ENCODE assay signal across 14 mouse cellular contexts in the genomic region with DNA sequence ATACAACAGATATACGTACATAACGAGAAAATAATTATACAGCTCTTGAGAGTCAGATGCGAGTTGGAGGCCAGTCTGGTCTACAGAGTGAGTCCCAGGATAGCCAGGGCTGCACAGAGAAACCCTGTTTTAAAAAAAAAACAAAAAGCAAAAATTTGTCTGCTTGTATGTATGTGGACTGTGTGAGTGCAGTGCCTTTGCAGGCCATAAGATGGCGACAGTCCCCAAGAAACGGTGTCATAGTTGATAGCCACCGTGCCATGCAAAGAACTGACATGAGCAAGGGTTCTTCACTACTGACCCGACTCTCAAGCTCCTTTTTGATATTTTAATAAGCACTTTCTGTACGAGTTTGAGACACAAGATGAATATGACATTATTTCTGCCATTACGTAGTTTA. TPM values are rescaled to one million over a fixed set of nuclear protein-coding genes. Genes with fewer than 3 reads are reported as not detected.
DNase-seq lines count a peak whose midpoint lies in the region; ATAC-seq and TF ChIP-seq lines count a peak whose summit lies in the region.
"Had no signal": no experiment of that assay in that cellular context is flagged by ENCODE, and none has a peak within 500 bp of the region (broad histone marks: within the 10 kb centered on the region; RNA-seq: fewer than 3 reads in every experiment).

No protein-coding gene starts in this region.

- H3K36me3 ChIP-seq in kidney, adult 2 months (ENCODE audit: control insufficient read depth, insufficient read depth, low read length): no peaks in the 10 kb centered on the region; the same call in 1 of the 2 replicates
- H3K36me3 ChIP-seq in kidney, embryonic 14.5 days (ENCODE audit: control insufficient read depth, insufficient read depth, low read length): peaks cover 38% of the 10 kb centered on the region

- H3K4me1 ChIP-seq in kidney, adult 2 months (ENCODE audit: control insufficient read depth, insufficient read depth, low read length): no peaks in the 10 kb centered on the region
- H3K4me1 ChIP-seq in kidney, embryonic 14.5 days (ENCODE audit: control insufficient read depth, insufficient read depth, low read length): no peaks in the 10 kb centered on the region
- H3K4me1 ChIP-seq: forebrain, embryonic 13.5 days; heart, embryonic 15.5 days; stomach, embryonic 15.5 days had no signal

- no peak overlapping the region for H3K27ac ChIP-seq in kidney, adult 2 months (ENCODE audit: insufficient read depth, low read depth, low read length)
- H3K27ac ChIP-seq in kidney, embryonic 14.5 days (ENCODE audit: low read depth, low read length): no peak overlapping the region
- H3K27ac ChIP-seq: forebrain, embryonic 13.5 days; heart, embryonic 15.5 days; macrophage; stomach, embryonic 15.5 days had no signal

- no peak for DNase-seq in kidney, adult 2 months
- DNase-seq in thymus, postnatal 4 days: peak; percentile 15
- no peak for DNase-seq in thymus, adult 18-20 months
- DNase-seq in ZHBTc4 (ENCODE audit: low read depth, low spot score): peak; percentile 67
- DNase-seq in kidney, postnatal 14 days: no peak
- no peak for DNase-seq in embryo, embryonic 11 days
- DNase-seq: cerebellum, postnatal 25 days; gastrocnemius, postnatal 25 days had no signal

- 98% methylated on average over 9 of the region's 9 CpGs for WGBS in kidney, adult 2 months
- WGBS in kidney, embryonic 14.5 days: 96% methylated on average over 9 of the region's 9 CpGs

- H3K4me2 ChIP-seq in kidney, embryonic 14.5 days (replicated peaks; ENCODE audit: low read depth, low read length): no peak overlapping the region
- H3K4me2 ChIP-seq: forebrain, embryonic 13.5 days; heart, embryonic 15.5 days; stomach, embryonic 15.5 days had no signal

- no peak for ATAC-seq in kidney, embryonic 14.5 days (ENCODE audit: low FRiP score, low TSS enrichment)
- ATAC-seq: forebrain, embryonic 13.5 days; hindbrain, embryonic 16.5 days had no signal

- no peak overlapping the region for H3K9ac ChIP-seq in kidney, embryonic 14.5 days (ENCODE audit: low read depth, low read length)
- H3K9ac ChIP-seq: forebrain, embryonic 13.5 days; heart, embryonic 15.5 days; stomach, embryonic 15.5 days had no signal

- no peak overlapping the region for H3K4me3 ChIP-seq in kidney, adult 2 months (ENCODE audit: insufficient read depth, low read depth, low read length)
- no peak overlapping the region for H3K4me3 ChIP-seq in kidney, embryonic 14.5 days (ENCODE audit: low read length)
- H3K4me3 ChIP-seq: forebrain, embryonic 13.5 days; heart, embryonic 15.5 days; stomach, embryonic 15.5 days had no signal

- no peaks in the 10 kb centered on the region for H3K27me3 ChIP-seq in kidney, adult 2 months (replicated peaks; ENCODE audit: control insufficient read depth, insufficient read depth, low read length)
- H3K27me3 ChIP-seq in kidney, embryonic 14.5 days (ENCODE audit: control insufficient read depth, insufficient read depth, low read length): no peaks in the 10 kb centered on the region
- H3K27me3 ChIP-seq: forebrain, embryonic 13.5 days; heart, embryonic 15.5 days; stomach, embryonic 15.5 days had no signal

- H3K9me3 ChIP-seq in kidney, embryonic 14.5 days (ENCODE audit: control insufficient read depth, low read length): peaks cover 4% of the 10 kb centered on the region; the same call in 1 of the 2 replicates
- H3K9me3 ChIP-seq: forebrain, embryonic 13.5 days; heart, embryonic 15.5 days; stomach, embryonic 15.5 days had no signal

- no peak for TF ChIP-seq POLR2A in kidney, adult 2 months (IDR thresholded peaks at IDR 0.05; ENCODE audit: low read depth, low read length)

- 0 out of 2 replicates have a peak, but pooled peaks have one; percentile 22 for TF ChIP-seq CTCF in kidney, adult 2 months (conservative IDR thresholded peaks at IDR 0.05; ENCODE audit: insufficient read depth, insufficient read length, low read depth, low read length)

RNA-seq across cellular contexts. Expression of a gene that starts 10.2 kb away (rescaled TPM):
- 75.4 and 92.9 TPM in 2 replicates for polyA plus RNA-seq in kidney, adult 2 months (2012; rRNA removed)
- 80.7 and 87.0 TPM in 2 replicates for polyA plus RNA-seq in kidney, embryonic 14.5 days (2014; fragmentation: Nextera tagmentation; extraction: Ambion mirVana)

Comparison
In these comparisons a context has a peak if more than half of its experiments do, and no peak if none do; other contexts are left out.
1. DNase-seq: peak in thymus, postnatal 4 days (single experiment) and ZHBTc4 (single experiment); none in kidney, adult 2 months (single experiment), thymus, adult 18-20 months (0 of 2), kidney, postnatal 14 days (single experiment) and embryo, embryonic 11 days (single experiment).